Mouse (Mus musculus): ENCODE measurements around the gene Zbtb40. TPM values are rescaled to one million over a fixed set of nuclear protein-coding genes. Genes with fewer than 3 reads are reported as not detected.

Gene Zbtb40
- polyA plus RNA-seq, 1 experiment from 2014 or later, result 5.6 TPM

- no peak for ATAC-seq (ENCODE audit: low FRiP score, low TSS enrichment)
- H3K4me1 ChIP-seq (ENCODE audit: control insufficient read depth, insufficient read depth, low read length), result peaks cover 22% of the 10 kb centered on the region
Observed at GRCm38 (mm10) chr4:137041161-137041621, 7.4 kb downstream of the Zbtb40 start.

GRCm38 (mm10) chr4:137039441-137039840 is 9.2 kb downstream of the Zbtb40 start:
- 96% methylated on average over 7 of the region's 7 CpGs for WGBS
- no peak overlapping the region for H3K27ac ChIP-seq (ENCODE audit: low read depth, low read length)
- H3K4me1 ChIP-seq (ENCODE audit: control insufficient read depth, insufficient read depth, low read length), result peaks cover 18% of the 10 kb centered on the region
- no peak overlapping the region for H3K4me2 ChIP-seq (replicated peaks; ENCODE audit: low read depth, low read length)
- no peaks in the 10 kb centered on the region for H3K9me3 ChIP-seq (ENCODE audit: control insufficient read depth, low read length)
- no peak overlapping the region for H3K4me3 ChIP-seq (ENCODE audit: low read length)
- H3K9ac ChIP-seq (ENCODE audit: low read depth, low read length), result no peak overlapping the region; the same call in 1 of the 2 replicates
- ATAC-seq (ENCODE audit: low FRiP score, low TSS enrichment), result no peak
- no peaks in the 10 kb centered on the region for H3K27me3 ChIP-seq (ENCODE audit: control insufficient read depth, insufficient read depth, low read length)
- H3K36me3 ChIP-seq (ENCODE audit: control insufficient read depth, insufficient read depth, low read length), result no peaks in the 10 kb centered on the region

More at GRCm38 (mm10) chr4:137041161-137041621, 7.4 kb downstream of the Zbtb40 start:
- WGBS, result 56% methylated on average over 10 of the region's 10 CpGs
- no peaks in the 10 kb centered on the region for H3K36me3 ChIP-seq (ENCODE audit: control insufficient read depth, insufficient read depth, low read length)
- H3K27me3 ChIP-seq (ENCODE audit: control insufficient read depth, insufficient read depth, low read length), result no peaks in the 10 kb centered on the region
- H3K9me3 ChIP-seq (ENCODE audit: control insufficient read depth, low read length), result no peaks in the 10 kb centered on the region
- H3K4me3 ChIP-seq (ENCODE audit: low read length), result no peak overlapping the region
- H3K9ac ChIP-seq (ENCODE audit: low read depth, low read length), result no peak overlapping the region
- H3K27ac ChIP-seq (ENCODE audit: low read depth, low read length), result no peak overlapping the region
- no peak overlapping the region for H3K4me2 ChIP-seq (replicated peaks; ENCODE audit: low read depth, low read length)

- H3K36me3 ChIP-seq (ENCODE audit: control insufficient read depth, insufficient read depth, low read length), result no peaks in the 10 kb centered on the region
- 86% methylated on average over 3 of the region's 3 CpGs for WGBS
- no peak overlapping the region for H3K4me2 ChIP-seq (replicated peaks; ENCODE audit: low read depth, low read length)
- no peaks in the 10 kb centered on the region for H3K27me3 ChIP-seq (ENCODE audit: control insufficient read depth, insufficient read depth, low read length)
- H3K27ac ChIP-seq (ENCODE audit: low read depth, low read length), result no peak overlapping the region
- H3K9me3 ChIP-seq (ENCODE audit: control insufficient read depth, low read length), result no peaks in the 10 kb centered on the region
- H3K9ac ChIP-seq (ENCODE audit: low read depth, low read length), result no peak overlapping the region
- no peak overlapping the region for H3K4me3 ChIP-seq (ENCODE audit: low read length)
- H3K4me1 ChIP-seq (ENCODE audit: control insufficient read depth, insufficient read depth, low read length), result peaks cover 14% of the 10 kb centered on the region
- ATAC-seq (ENCODE audit: low FRiP score, low TSS enrichment), result no peak
Observed at GRCm38 (mm10) chr4:137038501-137038900, 10.1 kb downstream of the Zbtb40 start.

DNA sequence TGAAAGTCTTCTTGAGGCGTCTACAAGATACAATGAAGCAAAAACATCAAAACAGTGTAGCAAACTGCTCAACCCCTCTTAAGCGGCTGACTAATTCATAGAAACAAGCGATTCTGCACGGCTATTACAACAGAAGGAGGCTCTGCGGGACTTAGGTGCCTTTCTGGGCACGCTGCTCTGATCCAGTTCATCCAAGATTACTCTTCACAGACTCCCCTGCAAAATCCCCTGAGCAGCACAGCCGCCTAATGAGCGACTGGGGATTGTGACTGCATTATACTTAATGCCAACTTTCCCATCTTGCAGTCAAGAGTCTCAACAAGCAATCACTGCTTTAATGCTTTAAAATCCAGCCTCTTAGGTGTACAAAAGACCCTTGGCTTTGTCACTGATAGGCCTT is 10.5 kb downstream of the Zbtb40 start:
- ATAC-seq (ENCODE audit: low FRiP score, low TSS enrichment), result no peak

DNA sequence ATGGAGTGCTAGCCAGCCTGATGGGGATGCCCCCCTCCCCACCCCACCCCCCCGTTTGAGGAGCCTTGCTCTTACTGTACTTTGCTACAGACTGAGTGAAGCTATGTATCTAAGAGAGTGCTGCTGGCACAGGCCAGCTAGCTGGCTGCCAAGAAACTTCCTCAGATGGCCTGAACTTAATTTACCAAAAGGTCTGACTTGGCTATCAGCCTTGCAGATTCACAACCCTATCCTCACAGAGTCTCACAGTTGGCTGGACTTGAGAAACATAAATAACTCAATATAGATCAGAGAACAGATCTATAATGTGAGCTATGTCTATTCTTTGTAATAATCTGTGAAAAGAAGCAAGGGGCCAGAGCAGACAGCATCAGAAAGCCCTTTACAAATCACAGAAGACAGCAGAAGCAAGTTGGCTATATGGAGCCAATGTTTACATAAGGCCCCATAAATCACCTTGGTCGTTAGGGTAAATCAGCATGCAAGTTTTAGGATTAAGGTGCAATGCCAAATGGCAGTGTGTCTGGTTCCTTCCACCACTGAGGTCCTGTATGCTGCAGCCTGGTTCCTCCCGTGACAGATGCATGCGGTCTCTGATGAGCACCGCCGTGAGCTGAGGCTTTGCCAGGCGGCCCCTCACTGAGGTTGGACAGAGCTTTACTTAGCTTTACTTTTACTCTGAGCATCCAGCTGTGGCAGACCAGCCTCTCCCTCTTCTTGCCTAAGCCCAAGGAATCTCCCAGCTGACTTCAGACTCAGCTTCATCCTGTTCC is 15.3 kb downstream of the Zbtb40 start:
- 19% methylated on average over 7 of the region's 7 CpGs for WGBS
- Histone ChIP-seq H3K9ac (ENCODE audit: low read depth, low read length) (peak overlapping the region; percentile 12; the same call in 1 of the 2 replicates), H3K4me2 (replicated peaks; ENCODE audit: low read depth, low read length) (no peak overlapping the region), H3K36me3 (ENCODE audit: control insufficient read depth, insufficient read depth, low read length) (no peaks in the 10 kb centered on the region), H3K4me3 (ENCODE audit: low read length) (no peak overlapping the region), H3K27me3 (ENCODE audit: control insufficient read depth, insufficient read depth, low read length) (no peaks in the 10 kb centered on the region), H3K9me3 (ENCODE audit: control insufficient read depth, low read length) (no peaks in the 10 kb centered on the region), H3K27ac (ENCODE audit: low read depth, low read length) (no peak overlapping the region), H3K4me1 (ENCODE audit: control insufficient read depth, insufficient read depth, low read length) (peaks cover 12% of the 10 kb centered on the region; the same call in 1 of the 2 replicates)
- ATAC-seq (ENCODE audit: low FRiP score, low TSS enrichment), result no peak

More for the DNA sequence above, 10.5 kb downstream of the Zbtb40 start:
- H3K9me3 ChIP-seq (ENCODE audit: control insufficient read depth, low read length), result no peaks in the 10 kb centered on the region
- H3K4me2 ChIP-seq (replicated peaks; ENCODE audit: low read depth, low read length), result no peak overlapping the region
- H3K4me3 ChIP-seq (ENCODE audit: low read length), result no peak overlapping the region
- no peaks in the 10 kb centered on the region for H3K36me3 ChIP-seq (ENCODE audit: control insufficient read depth, insufficient read depth, low read length)
- no peak overlapping the region for H3K27ac ChIP-seq (ENCODE audit: low read depth, low read length)
- H3K9ac ChIP-seq (ENCODE audit: low read depth, low read length), result no peak overlapping the region
- H3K4me1 ChIP-seq (ENCODE audit: control insufficient read depth, insufficient read depth, low read length), result peaks cover 14% of the 10 kb centered on the region
- H3K27me3 ChIP-seq (ENCODE audit: control insufficient read depth, insufficient read depth, low read length), result no peaks in the 10 kb centered on the region
- WGBS, result 70% methylated on average over 8 of the region's 8 CpGs

DNA sequence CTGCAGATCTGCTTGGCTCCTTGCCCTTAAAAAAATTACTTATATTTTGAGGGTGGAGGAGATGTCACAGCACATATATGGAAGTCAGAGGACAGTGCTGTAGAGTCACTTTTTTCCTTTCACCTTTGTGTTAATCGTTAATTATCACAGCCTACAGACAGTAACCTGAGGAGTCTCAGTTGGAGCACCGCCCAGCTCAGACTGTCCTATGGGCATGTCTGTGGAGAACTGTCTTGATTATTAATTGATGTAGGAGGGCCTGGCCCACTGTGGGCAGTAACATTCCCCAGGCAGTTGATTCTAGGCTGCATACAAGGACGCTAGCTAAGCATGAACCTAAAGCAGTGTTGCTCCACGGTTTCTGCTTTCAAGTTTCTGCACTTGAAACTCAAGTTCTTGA is 16.1 kb downstream of the Zbtb40 start:
- no peak for ATAC-seq (ENCODE audit: low FRiP score, low TSS enrichment)
- Histone ChIP-seq H3K4me2 (replicated peaks; ENCODE audit: low read depth, low read length) (no peak overlapping the region), H3K27me3 (ENCODE audit: control insufficient read depth, insufficient read depth, low read length) (no peaks in the 10 kb centered on the region), H3K9ac (ENCODE audit: low read depth, low read length) (no peak overlapping the region), H3K27ac (ENCODE audit: low read depth, low read length) (no peak overlapping the region), H3K4me1 (ENCODE audit: control insufficient read depth, insufficient read depth, low read length) (peaks cover 12% of the 10 kb centered on the region; the same call in 1 of the 2 replicates), H3K4me3 (ENCODE audit: low read length) (no peak overlapping the region), H3K9me3 (ENCODE audit: control insufficient read depth, low read length) (no peaks in the 10 kb centered on the region), H3K36me3 (ENCODE audit: control insufficient read depth, insufficient read depth, low read length) (no peaks in the 10 kb centered on the region)
- 71% methylated on average over 4 of the region's 4 CpGs for WGBS

- Histone ChIP-seq H3K27ac (ENCODE audit: low read depth, low read length) (no peak overlapping the region), H3K4me1 (ENCODE audit: control insufficient read depth, insufficient read depth, low read length) (peaks cover 12% of the 10 kb centered on the region; the same call in 1 of the 2 replicates), H3K4me2 (replicated peaks; ENCODE audit: low read depth, low read length) (no peak overlapping the region), H3K36me3 (ENCODE audit: control insufficient read depth, insufficient read depth, low read length) (no peaks in the 10 kb centered on the region), H3K9ac (ENCODE audit: low read depth, low read length) (no peak overlapping the region), H3K9me3 (ENCODE audit: control insufficient read depth, low read length) (no peaks in the 10 kb centered on the region), H3K27me3 (ENCODE audit: control insufficient read depth, insufficient read depth, low read length) (no peaks in the 10 kb centered on the region), H3K4me3 (ENCODE audit: low read length) (no peak overlapping the region)
- ATAC-seq (ENCODE audit: low FRiP score, low TSS enrichment), result no peak
- WGBS, result 81% methylated on average over 7 of the region's 7 CpGs
Observed at GRCm38 (mm10) chr4:137031319-137031718, 17.3 kb downstream of the Zbtb40 start.

GRCm38 (mm10) chr4:137029348-137029747 is 19.3 kb downstream of the Zbtb40 start:
- Histone ChIP-seq H3K27me3 (ENCODE audit: control insufficient read depth, insufficient read depth, low read length) (no peaks in the 10 kb centered on the region), H3K4me1 (ENCODE audit: control insufficient read depth, insufficient read depth, low read length) (peaks cover 12% of the 10 kb centered on the region; the same call in 1 of the 2 replicates), H3K27ac (ENCODE audit: low read depth, low read length) (no peak overlapping the region), H3K4me3 (ENCODE audit: low read length) (no peak overlapping the region), H3K9me3 (ENCODE audit: control insufficient read depth, low read length) (no peaks in the 10 kb centered on the region), H3K4me2 (replicated peaks; ENCODE audit: low read depth, low read length) (no peak overlapping the region), H3K36me3 (ENCODE audit: control insufficient read depth, insufficient read depth, low read length) (no peaks in the 10 kb centered on the region), H3K9ac (ENCODE audit: low read depth, low read length) (no peak overlapping the region)
- ATAC-seq (ENCODE audit: low FRiP score, low TSS enrichment), result no peak
- WGBS, result 52% methylated on average over 8 of the region's 8 CpGs

DNA sequence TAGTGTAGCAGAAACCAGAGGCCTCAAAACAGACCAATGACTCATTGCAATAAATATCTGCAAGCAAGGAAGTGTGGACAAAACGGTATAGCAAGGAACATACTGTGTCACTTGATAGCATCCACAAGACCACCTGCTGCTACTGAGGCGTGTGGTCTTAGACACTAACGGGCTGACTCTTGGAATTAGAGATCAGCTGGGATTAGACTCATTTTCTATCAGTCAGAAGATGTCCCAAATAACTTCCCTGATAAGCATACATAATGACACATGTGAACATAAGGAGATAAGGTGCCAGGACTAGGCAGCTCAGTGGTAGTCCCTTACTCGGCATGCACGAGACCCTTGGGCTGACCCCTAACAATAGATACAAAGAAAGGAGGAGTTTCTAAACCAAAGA is 21.6 kb downstream of the Zbtb40 start:
- H3K9me3 ChIP-seq (ENCODE audit: control insufficient read depth, low read length), result no peaks in the 10 kb centered on the region
- no peaks in the 10 kb centered on the region for H3K27me3 ChIP-seq (ENCODE audit: control insufficient read depth, insufficient read depth, low read length)
- no peak overlapping the region for H3K9ac ChIP-seq (ENCODE audit: low read depth, low read length)
- H3K4me3 ChIP-seq (ENCODE audit: low read length), result no peak overlapping the region
- no peak overlapping the region for H3K4me2 ChIP-seq (replicated peaks; ENCODE audit: low read depth, low read length)
- no peaks in the 10 kb centered on the region for H3K36me3 ChIP-seq (ENCODE audit: control insufficient read depth, insufficient read depth, low read length)
- WGBS, result 55% methylated on average over 5 of the region's 5 CpGs
- H3K27ac ChIP-seq (ENCODE audit: low read depth, low read length), result no peak overlapping the region
- no peaks in the 10 kb centered on the region for H3K4me1 ChIP-seq (ENCODE audit: control insufficient read depth, insufficient read depth, low read length)
- ATAC-seq (ENCODE audit: low FRiP score, low TSS enrichment), result no peak

All from kidney, embryonic 14.5 days (tissue).